Mouse (Mus musculus) thymus, adult 2 months (tissue): ENCODE measurements at regions not wholly inside any gene's neighbourhood (a gene's known extent, or its start where the extent isn't known, plus 50 kb on each side); places are given as distances from the start of the nearest gene placed in this dataset.

ENCODE experiments used
- CTCF ChIP-seq: fragments of 200-500 bp; IDR thresholded peaks from 2 replicates; pipeline ENCODE4 v1.5.1; 2012; ENCODE audit warnings: mild to moderate bottlenecking, control low read depth, low read length, moderate library complexity, borderline replicate concordance; ENCODE audit not compliant: control insufficient read depth, poor library complexity, insufficient read depth; ENCODE audit errors: extremely low read depth
- POLR2A ChIP-seq: fragments of 200-500 bp; IDR thresholded peaks from 2 replicates; pipeline ENCODE4 v1.6.1; 2012; ENCODE audit warnings: mild to moderate bottlenecking, low read length, control low read depth, moderate library complexity; ENCODE audit not compliant: control insufficient read depth, poor library complexity, insufficient read depth; ENCODE audit errors: extremely low read depth

DNA sequence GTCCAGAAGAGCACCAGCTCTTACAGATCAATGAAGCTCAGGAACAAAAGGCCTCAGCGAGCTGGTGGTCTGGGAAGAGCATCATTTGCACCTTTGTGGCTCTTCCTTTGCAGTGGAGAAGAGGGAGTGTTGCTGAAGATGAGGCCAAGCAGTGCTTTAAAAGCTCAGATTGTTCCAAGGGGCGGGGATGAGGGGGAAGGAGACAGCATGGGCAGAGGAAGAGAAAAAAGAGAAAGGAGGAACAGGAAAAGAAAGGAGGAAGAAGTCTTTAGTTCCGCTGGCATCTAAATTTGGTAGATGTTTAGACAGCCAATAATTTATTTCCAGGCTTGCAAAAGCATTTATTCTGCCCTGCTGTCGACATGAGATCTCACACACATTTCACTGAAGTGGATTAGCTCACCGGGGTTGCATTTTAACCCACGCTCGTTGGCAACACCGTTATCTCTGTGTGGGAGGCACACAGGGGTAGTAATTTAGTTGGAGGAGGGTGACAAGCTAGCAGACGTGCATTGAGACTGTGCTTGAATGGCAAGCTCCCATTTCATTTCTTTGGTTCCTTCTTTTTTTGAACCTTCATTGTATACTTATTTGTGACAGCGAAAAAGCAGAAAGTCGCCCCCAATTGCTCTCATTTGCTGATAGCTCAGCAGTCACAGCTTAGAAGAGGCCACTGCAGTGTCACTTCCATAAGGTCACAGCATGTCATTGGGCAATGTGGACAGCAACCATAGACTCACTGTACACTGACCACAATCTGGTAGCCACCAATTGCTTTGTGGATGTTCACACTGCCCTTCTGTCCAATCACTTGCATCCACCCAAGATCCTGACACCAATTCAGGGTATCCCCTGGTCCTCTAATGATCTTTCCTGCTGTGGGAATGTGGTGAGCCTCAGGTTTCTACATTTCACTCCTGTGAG lies 128.2 kb upstream of the Atp1b1 start:
- TF ChIP-seq CTCF (no peak), POLR2A (no peak)
